Mouse (Mus musculus): ENCODE results near the gene Herc3. TPM values are rescaled to one million over a fixed set of nuclear protein-coding genes. Genes with fewer than 3 reads are reported as not detected.

The Herc3 gene
- polyA plus RNA-seq, 1 experiment from 2014 or later, result 4.8 TPM

DNA sequence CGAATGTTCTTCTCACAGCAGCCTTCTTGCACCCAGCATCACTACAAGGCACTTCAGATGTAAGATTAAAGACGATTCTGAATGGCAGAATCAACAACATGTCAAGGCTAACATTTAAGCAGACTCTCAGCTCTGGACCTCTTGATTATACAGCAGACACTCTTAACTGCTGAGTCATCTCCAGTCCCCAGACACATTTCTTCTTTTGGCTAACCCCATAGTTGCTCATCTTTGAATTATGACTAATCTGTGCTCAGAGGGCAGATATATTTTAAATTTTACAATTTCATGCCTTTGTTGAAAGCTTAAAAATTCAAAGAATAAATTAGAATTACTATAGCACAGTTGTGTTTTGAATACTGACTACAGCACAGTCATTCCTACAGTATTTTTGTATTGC, 9.9 kb downstream of the Herc3 start:
- Histone ChIP-seq H3K9me3 (no peaks in the 10 kb centered on the region), H3K27ac (replicated peaks) (no peak overlapping the region), H3K4me1 (peaks cover 11% of the 10 kb centered on the region), H3K27me3 (replicated peaks; ENCODE audit: low read depth, poor library complexity, severe bottlenecking) (no peaks in the 10 kb centered on the region), H3K36me3 (replicated peaks) (no peaks in the 10 kb centered on the region), H3K4me3 (no peak overlapping the region)
- 78% methylated on average over 2 of the region's 2 CpGs for WGBS
- DNase-seq (ENCODE audit: low spot score), result no peak

DNA sequence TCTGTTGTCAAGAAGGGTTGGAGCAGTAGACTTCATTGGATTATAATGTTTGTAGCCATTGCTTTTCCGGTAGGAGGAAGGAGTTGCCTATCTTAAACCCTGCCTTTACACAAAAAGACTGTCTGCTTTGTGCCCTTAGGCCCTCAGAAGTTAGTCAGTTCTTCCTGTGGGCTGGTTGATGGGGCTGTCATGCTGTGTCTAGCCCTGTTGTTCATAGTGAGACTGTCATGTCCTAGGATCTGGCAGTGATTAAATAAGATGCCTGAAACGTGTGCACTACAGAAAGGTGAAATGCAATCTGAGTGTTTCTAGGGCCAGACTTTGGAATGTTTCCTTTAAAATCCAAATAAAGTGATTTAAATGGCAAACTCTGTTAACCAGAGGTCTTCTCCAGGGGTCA, 10.9 kb downstream of the Herc3 start:
- WGBS, result 22% methylated on average over 2 of the region's 2 CpGs
- Histone ChIP-seq H3K4me3 (no peak overlapping the region), H3K36me3 (replicated peaks) (no peaks in the 10 kb centered on the region), H3K4me1 (peaks cover 11% of the 10 kb centered on the region), H3K27ac (replicated peaks) (no peak overlapping the region), H3K27me3 (replicated peaks; ENCODE audit: low read depth, poor library complexity, severe bottlenecking) (no peaks in the 10 kb centered on the region), H3K9me3 (no peaks in the 10 kb centered on the region)
- DNase-seq (ENCODE audit: low spot score), result peak; percentile 24

DNA sequence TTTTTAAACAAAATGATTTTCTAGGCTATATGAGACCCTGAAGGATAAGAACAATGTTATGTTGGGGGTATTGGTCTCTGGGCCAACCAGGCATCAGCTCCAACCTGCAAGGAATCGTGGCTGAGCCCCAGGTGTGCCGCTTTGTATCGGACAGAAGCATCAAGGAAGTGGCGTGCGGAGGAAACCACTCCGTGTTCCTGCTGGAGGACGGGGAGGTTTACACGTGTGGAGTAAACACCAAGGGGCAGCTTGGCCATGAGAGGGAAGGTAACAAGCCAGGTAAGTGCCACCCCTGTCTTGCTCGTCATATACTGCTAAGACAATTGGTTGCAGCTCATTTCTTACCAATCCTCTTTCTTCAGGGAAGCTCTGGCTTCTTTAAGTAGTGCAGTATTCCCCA, 12.3 kb downstream of the Herc3 start:
- H3K36me3 ChIP-seq (replicated peaks), result no peaks in the 10 kb centered on the region
- WGBS, result 90% methylated on average over 9 of the region's 9 CpGs
- H3K27me3 ChIP-seq (replicated peaks; ENCODE audit: low read depth, poor library complexity, severe bottlenecking), result no peaks in the 10 kb centered on the region
- H3K4me1 ChIP-seq, result peaks cover 11% of the 10 kb centered on the region
- no peaks in the 10 kb centered on the region for H3K9me3 ChIP-seq
- no peak for DNase-seq (ENCODE audit: low spot score)
- H3K27ac ChIP-seq (replicated peaks), result no peak overlapping the region
- no peak overlapping the region for H3K4me3 ChIP-seq

DNA sequence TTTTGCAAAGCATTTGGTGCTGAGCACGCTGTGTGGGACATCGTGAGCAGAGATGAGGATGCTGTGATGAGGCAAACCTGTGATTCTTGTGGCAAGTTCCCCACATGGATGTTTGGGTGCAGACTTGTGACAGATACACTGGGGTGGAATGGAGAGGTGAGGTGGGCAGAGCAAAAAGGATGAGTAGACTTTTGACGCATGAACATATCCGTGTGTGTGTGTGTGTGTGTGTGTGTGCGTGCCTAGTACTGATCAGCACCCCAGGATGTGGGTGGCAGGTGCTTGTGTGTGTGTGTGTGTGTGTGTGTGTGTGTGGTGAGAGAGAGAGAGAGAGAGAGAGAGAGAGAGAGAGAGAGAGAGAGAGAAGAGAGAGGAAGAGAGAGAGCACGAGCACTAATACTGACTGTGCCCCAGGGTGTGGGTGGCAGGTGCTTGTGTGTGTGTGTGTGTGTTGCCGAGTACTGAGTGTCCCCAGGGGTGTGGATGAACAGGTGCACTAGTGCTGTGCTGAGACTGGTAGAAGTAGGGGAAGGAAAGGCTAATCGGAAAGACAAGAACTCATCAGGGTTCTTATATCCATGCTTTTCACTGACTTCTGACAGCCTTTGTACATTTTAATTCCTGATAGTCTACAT, 13.0 kb downstream of the Herc3 start:
- H3K27me3 ChIP-seq (replicated peaks; ENCODE audit: low read depth, poor library complexity, severe bottlenecking), result no peaks in the 10 kb centered on the region
- no peaks in the 10 kb centered on the region for H3K36me3 ChIP-seq (replicated peaks)
- H3K27ac ChIP-seq (replicated peaks), result no peak overlapping the region
- 89% methylated on average over 8 of the region's 8 CpGs for WGBS
- DNase-seq (ENCODE audit: low spot score), result no peak
- no peak overlapping the region for H3K4me3 ChIP-seq
- H3K4me1 ChIP-seq, result peaks cover 11% of the 10 kb centered on the region
- no peaks in the 10 kb centered on the region for H3K9me3 ChIP-seq

DNA sequence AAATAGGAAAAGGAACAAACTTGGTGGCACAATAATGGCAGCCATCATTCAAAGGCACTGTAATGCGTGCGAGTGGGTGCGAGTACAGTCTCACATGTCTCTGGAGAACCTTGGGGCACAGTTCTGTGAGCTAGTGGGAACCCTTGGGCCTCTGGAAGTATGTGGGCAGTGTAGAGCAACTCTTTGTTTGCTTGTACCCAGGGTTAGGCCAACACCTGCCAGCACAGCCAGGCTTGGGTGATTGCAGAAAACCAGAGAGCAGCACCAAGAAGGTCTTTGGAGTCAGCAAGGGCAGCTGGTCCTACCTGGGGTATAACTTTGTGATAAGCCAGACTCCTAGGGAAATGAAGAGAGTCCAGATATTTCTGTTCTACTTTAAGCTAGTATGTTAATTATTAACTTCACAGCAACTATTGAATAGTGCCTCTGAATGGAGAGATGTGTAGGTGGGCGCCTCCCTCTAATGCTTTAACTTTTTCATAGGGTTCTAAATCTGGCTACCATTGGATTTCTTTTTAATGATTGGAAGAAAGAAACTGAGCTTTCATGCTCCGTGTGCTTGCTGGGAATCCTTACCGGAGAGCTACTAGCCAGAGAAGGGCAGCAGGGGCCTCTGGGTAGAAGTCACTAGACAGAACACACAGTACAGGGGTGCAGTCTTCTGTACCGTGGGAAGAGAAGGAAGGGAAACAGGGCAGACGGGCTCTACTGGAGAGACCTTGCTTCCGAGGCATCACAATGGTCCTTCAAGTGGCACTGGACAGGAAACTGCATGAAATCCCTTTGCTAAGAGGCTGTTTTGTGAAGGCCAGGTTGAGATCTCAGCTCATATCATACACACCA, 15.8 kb downstream of the Herc3 start:
- H3K27ac ChIP-seq (replicated peaks), result no peak overlapping the region
- peaks cover 8% of the 10 kb centered on the region for H3K4me1 ChIP-seq
- WGBS, result 88% methylated on average over 9 of the region's 9 CpGs
- H3K36me3 ChIP-seq (replicated peaks), result no peaks in the 10 kb centered on the region
- H3K27me3 ChIP-seq (replicated peaks; ENCODE audit: low read depth, poor library complexity, severe bottlenecking), result no peaks in the 10 kb centered on the region
- DNase-seq (ENCODE audit: low spot score), result no peak
- H3K4me3 ChIP-seq, result no peak overlapping the region
- H3K9me3 ChIP-seq, result no peaks in the 10 kb centered on the region

DNA sequence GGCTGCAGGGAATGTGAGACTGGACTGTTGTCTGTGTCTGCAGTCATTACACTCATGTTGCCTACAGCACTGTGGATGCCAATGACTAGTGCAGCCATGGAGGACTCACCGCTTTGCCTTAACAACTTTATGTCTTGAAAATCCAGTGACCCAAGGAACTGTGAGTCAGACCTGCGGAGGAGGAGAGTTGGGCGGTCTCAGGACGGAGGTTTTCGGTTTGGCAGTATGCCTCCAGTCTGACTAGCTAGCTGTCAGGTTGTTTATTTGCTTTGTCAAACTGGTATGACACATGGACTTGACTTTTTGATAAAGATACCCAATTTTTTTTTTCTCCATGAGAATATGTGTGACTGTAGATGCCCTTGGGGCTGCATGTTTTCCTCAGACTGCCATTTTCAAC, 16.6 kb downstream of the Herc3 start:
- H3K27me3 ChIP-seq (replicated peaks; ENCODE audit: low read depth, poor library complexity, severe bottlenecking), result no peaks in the 10 kb centered on the region
- H3K27ac ChIP-seq (replicated peaks), result no peak overlapping the region
- no peak overlapping the region for H3K4me3 ChIP-seq
- 88% methylated on average over 5 of the region's 5 CpGs for WGBS
- H3K9me3 ChIP-seq, result no peaks in the 10 kb centered on the region
- no peaks in the 10 kb centered on the region for H3K4me1 ChIP-seq
- DNase-seq (ENCODE audit: low spot score), result no peak
- no peaks in the 10 kb centered on the region for H3K36me3 ChIP-seq (replicated peaks)

DNA sequence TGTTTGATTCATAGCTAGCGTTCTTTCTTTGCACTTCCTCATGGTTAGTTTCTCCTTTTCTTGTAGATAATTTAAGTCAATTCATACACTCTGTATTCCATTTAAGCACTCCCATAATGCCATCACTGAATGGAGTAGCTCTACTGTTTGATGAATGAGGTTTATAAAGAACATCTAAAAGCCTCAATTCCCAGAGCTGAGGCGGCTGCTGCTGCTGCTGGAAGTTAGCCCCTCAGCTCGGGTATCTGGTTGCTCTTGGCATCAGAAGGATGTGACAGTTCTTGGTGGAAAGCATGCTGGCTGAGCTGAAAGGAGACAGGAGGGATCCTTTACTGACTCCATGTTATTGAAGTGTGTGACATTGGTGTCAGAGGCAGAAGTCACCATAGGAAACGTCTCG, 18.1 kb downstream of the Herc3 start:
- Histone ChIP-seq H3K9me3 (no peaks in the 10 kb centered on the region), H3K4me3 (no peak overlapping the region), H3K27me3 (replicated peaks; ENCODE audit: low read depth, poor library complexity, severe bottlenecking) (no peaks in the 10 kb centered on the region), H3K27ac (replicated peaks) (no peak overlapping the region), H3K36me3 (replicated peaks) (no peaks in the 10 kb centered on the region), H3K4me1 (no peaks in the 10 kb centered on the region)
- WGBS, result 66% methylated on average over 5 of the region's 5 CpGs
- DNase-seq (ENCODE audit: low spot score), result no peak

DNA sequence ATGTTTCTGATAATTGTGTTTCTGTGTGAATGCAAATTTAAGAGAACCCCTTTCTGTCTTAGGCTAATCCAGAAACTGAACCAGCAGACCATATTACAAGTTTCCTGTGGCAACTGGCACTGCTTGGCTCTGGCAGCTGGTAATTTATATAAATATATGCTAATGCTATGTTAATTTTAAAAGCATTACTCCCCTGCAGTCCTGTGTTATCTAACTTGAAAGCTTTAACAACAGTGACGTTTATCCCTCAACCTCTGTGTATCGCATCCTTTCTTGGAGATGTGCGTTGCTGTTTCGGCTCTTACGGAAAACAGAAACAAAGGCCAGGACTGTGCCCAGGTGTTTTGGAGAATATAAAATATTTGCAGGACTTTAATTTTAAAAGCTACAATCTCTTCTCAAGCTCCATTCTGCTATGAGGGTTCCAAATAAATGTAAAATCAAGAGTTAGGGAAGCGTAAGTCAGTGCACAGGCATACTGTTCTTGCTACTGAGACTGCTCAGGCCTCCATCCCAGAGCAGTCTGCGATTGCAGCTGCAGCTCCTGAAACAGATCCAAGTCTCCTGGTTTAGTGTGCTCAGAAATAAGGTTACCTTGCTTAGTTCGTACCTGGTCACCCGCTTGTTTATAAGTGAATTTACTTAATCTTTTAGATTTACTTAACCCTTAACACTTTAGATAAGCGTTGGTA, 24.6 kb downstream of the Herc3 start:
- Histone ChIP-seq H3K4me1 (no peaks in the 10 kb centered on the region), H3K4me3 (no peak overlapping the region), H3K27me3 (replicated peaks; ENCODE audit: low read depth, poor library complexity, severe bottlenecking) (no peaks in the 10 kb centered on the region), H3K9me3 (no peaks in the 10 kb centered on the region), H3K36me3 (replicated peaks) (no peaks in the 10 kb centered on the region), H3K27ac (replicated peaks) (no peak overlapping the region)
- 90% methylated on average over 10 of the region's 10 CpGs for WGBS
- no peak for DNase-seq (ENCODE audit: low spot score)

DNA sequence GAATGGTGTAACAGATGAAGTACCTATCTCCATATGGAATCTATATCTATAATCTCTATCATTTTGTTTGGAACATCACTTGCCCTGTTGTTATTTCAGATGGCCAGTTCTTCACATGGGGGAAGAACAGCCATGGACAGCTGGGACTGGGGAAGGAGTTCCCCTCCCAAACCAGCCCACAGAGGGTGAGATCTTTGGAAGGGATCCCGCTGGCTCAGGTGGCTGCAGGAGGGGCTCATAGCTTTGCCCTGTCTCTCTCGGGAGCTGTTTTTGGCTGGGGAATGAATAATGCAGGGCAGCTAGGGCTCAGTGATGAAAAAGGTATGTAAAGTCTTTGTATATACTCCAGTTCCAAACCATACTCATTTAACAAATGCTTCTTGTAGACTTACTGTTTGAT, 25.2 kb downstream of the Herc3 start:
- no peaks in the 10 kb centered on the region for H3K9me3 ChIP-seq
- H3K36me3 ChIP-seq (replicated peaks), result no peaks in the 10 kb centered on the region
- 87% methylated on average over 2 of the region's 2 CpGs for WGBS
- H3K27me3 ChIP-seq (replicated peaks; ENCODE audit: low read depth, poor library complexity, severe bottlenecking), result no peaks in the 10 kb centered on the region
- H3K27ac ChIP-seq (replicated peaks), result no peak overlapping the region
- H3K4me1 ChIP-seq, result no peaks in the 10 kb centered on the region
- no peak for DNase-seq (ENCODE audit: low spot score)
- H3K4me3 ChIP-seq, result no peak overlapping the region

DNA sequence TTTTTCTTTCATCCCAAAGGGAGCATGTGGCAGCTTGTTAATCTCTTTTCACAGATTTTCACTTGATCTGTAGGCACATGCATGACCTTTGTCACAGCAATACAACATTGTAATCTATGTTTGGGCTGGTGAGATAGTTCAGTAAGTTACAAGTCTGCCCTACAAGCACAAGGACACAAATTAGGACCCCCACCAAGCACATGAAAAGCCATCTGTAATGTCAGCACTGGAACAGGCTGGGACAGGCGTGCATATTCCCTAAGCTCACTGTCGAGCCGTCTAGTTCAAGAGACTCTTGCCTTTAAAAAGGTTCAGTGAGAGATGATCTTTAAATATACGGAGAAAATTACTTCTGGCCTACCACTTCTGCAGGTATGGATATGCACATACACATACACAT, 28.3 kb downstream of the Herc3 start:
- no peaks in the 10 kb centered on the region for H3K9me3 ChIP-seq
- no peaks in the 10 kb centered on the region for H3K36me3 ChIP-seq (replicated peaks)
- no peaks in the 10 kb centered on the region for H3K27me3 ChIP-seq (replicated peaks; ENCODE audit: low read depth, poor library complexity, severe bottlenecking)
- DNase-seq (ENCODE audit: low spot score), result no peak
- no peak overlapping the region for H3K4me3 ChIP-seq
- 87% methylated on average over 4 of the region's 4 CpGs for WGBS
- no peaks in the 10 kb centered on the region for H3K4me1 ChIP-seq
- no peak overlapping the region for H3K27ac ChIP-seq (replicated peaks)

DNA sequence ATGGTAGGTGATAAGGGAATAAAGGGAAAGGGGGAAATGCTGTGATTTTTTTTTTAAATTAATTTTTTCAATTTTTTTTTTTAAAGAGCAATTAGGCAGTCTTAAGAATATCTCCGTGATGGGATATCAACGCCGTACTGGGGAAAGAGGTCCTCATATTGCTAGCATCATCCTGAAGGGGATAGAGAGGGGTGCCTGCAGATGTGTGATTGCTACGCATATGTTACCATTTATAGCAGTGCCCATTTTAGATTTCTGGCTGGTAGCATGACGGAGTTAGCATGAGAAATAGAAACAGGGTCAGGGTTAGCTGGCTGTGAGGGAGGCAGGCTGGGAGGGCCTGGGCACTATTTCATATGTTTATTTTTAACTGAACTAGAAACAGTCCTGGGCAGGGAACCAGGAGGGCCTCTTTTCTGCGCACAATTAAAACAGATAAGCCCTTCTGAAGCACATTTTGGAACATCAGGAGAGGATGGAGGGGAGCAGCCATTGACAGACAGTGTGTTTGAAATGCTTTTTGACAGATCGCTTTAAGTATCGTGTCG, 31.3 kb downstream of the Herc3 start:
- Histone ChIP-seq H3K27me3 (replicated peaks; ENCODE audit: low read depth, poor library complexity, severe bottlenecking) (no peaks in the 10 kb centered on the region), H3K27ac (replicated peaks) (no peak overlapping the region), H3K4me3 (no peak overlapping the region), H3K4me1 (no peaks in the 10 kb centered on the region), H3K9me3 (no peaks in the 10 kb centered on the region), H3K36me3 (replicated peaks) (no peaks in the 10 kb centered on the region)
- DNase-seq (ENCODE audit: low spot score), result no peak
- WGBS, result 83% methylated on average over 9 of the region's 9 CpGs

DNA sequence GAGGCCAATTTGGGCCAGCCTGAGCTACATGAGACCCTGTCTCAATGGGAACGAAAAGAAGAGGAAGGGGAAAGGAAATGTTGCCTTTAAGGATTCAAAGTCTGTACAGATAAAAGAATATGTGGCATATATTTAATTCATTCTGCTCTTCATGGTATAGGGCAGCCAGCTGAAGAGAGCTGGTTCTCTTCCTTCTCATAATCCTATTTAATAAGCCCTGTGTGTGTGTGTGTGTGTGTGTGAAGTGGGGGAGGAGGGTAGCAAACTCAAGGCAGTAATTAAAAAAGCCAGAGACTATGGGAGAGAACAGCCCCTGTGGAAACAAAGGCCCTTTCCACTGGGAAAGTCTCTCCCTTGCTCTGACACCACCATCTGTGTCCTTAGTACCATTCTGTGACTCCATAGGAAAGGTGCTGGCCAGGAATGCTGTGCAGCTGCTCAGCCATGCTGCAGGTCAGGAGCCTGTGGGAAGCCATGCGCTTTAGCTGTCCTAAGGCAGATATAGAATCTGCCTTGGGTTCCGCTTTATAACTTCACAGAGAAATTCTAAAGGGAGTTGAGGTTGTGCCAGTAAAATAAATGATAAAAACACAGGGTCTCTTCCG, 32.5 kb downstream of the Herc3 start:
- Histone ChIP-seq H3K4me3 (no peak overlapping the region), H3K27me3 (replicated peaks; ENCODE audit: low read depth, poor library complexity, severe bottlenecking) (no peaks in the 10 kb centered on the region), H3K4me1 (no peaks in the 10 kb centered on the region), H3K9me3 (no peaks in the 10 kb centered on the region), H3K27ac (replicated peaks) (no peak overlapping the region), H3K36me3 (replicated peaks) (no peaks in the 10 kb centered on the region)
- no peak for DNase-seq (ENCODE audit: low spot score)
- 89% methylated on average over 4 of the region's 4 CpGs for WGBS
